Mouse (Mus musculus) small intestine, adult 2 months (tissue): ENCODE measurements around the gene Olfr577. TPM values are rescaled to one million over a fixed set of nuclear protein-coding genes. Genes with fewer than 3 reads are reported as not detected.

Experiments
- H3K27ac ChIP-seq: fragments of 200-500 bp; 2 replicates; pipeline ENCODE4 v1.5.1; 2012; ENCODE audit warnings: low read depth, low read length, control low read depth, inconsistent platforms; ENCODE audit not compliant: insufficient read depth
- H3K27me3 ChIP-seq: fragments of 200-500 bp; 2 replicates; pipeline ENCODE4 v1.6.1; 2012; ENCODE audit warnings: mild to moderate bottlenecking, moderate library complexity, low read length, inconsistent platforms; ENCODE audit not compliant: control insufficient read depth, insufficient read depth
- H3K36me3 ChIP-seq: fragments of 200-500 bp; 2 replicates; pipeline ENCODE4 v1.6.1; 2012; ENCODE audit warnings: mild to moderate bottlenecking, low read length, control low read depth, inconsistent platforms; ENCODE audit not compliant: control insufficient read depth, insufficient read depth
- H3K4me1 ChIP-seq: fragments of 200-500 bp; 2 replicates; pipeline ENCODE4 v1.6.1; 2012; ENCODE audit warnings: low read length, inconsistent platforms, mixed read lengths; ENCODE audit not compliant: control insufficient read depth, insufficient read depth, insufficient read length
- H3K4me3 ChIP-seq: fragments of 200-500 bp; 2 replicates; pipeline ENCODE4 v1.5.1; 2012; ENCODE audit warnings: low read depth, mild to moderate bottlenecking, control low read depth, inconsistent platforms, low read length, moderate library complexity
- CTCF ChIP-seq: fragments of 200-500 bp; IDR thresholded peaks from 2 replicates; pipeline ENCODE4 v1.5.1; 2012; ENCODE audit warnings: low read depth, mild to moderate bottlenecking, control low read depth, inconsistent platforms, low read length, moderate library complexity, mixed read lengths; ENCODE audit not compliant: insufficient replicate concordance, insufficient read length; ENCODE audit errors: extremely low read depth
- POLR2A ChIP-seq: fragments of 200-500 bp; IDR thresholded peaks from 2 replicates; pipeline ENCODE4 v1.6.1; 2012; ENCODE audit warnings: low read depth, mild to moderate bottlenecking, control low read depth, inconsistent platforms, low read length, moderate library complexity
- WGBS: fragments of 180-500 bp; shearing (Covaris S2); methylation state at CpG from one replicate; pipeline ENCODE4 v1.1.7; 2018; 5-methylcytosine and 5-hydroxymethylcytosine counted together
- polyA plus RNA-seq: library from polyadenylated mRNA; depleted of rRNA; stranded (reverse); fragments of >200 nt; gene quantifications from 2 replicates; pipeline ENCODE4 v1.2.3, GENCODE M21; 2012; rRNA removed

Olfr577 gene
- not detected in 2 replicates for polyA plus RNA-seq

DNA sequence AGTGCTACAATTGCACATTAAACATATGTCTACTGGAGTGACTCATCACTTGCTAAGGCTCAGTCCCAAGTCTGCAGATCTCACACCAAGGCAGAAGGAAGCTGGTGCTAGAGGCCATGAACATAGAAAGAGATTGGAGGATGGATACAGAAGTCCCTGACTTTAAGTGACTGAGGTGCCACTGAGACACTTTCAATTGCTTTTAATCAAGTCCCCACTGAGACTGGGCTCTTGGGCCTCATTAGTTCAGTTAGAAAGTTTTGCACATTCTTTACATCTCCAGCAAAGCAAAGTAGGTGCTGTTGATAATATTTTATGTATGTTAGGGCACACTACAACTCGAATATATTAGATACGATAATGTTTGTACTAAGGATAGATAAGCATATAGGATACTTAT is at the start of gene Olfr577:
Gene Olfr577, minus strand, starts transcription at position 101 of the 400 bp plus-strand sequence.
- Histone ChIP-seq H3K36me3 (no peaks in the 10 kb centered on the region), H3K4me1 (no peaks in the 10 kb centered on the region), H3K27ac (no peak within 1 kb of the TSS), H3K27me3 (no peaks in the 10 kb centered on the region), H3K4me3 (no peak within 1 kb of the TSS)
- WGBS = 78% methylated on average over 2 of the region's 2 CpGs
- TF ChIP-seq POLR2A (no peak), CTCF (no peak)

DNA sequence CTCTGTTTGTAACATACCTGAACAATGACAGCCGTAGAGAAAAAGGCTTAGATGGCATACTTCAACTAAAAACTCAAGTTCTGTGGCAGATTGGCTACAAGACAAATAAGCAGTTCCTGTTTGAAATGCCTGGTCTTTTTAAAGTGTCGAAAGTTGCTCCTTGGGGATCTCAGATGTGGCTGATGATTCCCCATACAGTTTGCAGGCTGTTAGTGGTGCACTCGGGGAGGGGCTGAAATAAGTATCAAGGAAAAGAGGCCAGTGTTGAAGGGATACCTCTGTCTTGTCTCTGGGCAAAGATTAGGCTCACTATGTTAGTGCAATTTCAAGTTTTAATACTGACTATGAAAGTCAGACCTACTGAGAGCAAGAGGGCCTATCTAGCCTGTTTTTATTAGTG is 13.5 kb upstream of the Olfr577 start, which contains the start of gene Olfr578:
Gene Olfr578, minus strand, starts transcription at position 101 of the 400 bp plus-strand sequence.
- WGBS = 58% methylated on average over 3 of the region's 3 CpGs
- Histone ChIP-seq H3K4me3 (no peak within 1 kb of the TSS), H3K27me3 (no peaks in the 10 kb centered on the region), H3K36me3 (no peaks in the 10 kb centered on the region), H3K4me1 (no peaks in the 10 kb centered on the region), H3K27ac (no peak within 1 kb of the TSS)
- TF ChIP-seq POLR2A = no peak
- no peak for TF ChIP-seq CTCF

DNA sequence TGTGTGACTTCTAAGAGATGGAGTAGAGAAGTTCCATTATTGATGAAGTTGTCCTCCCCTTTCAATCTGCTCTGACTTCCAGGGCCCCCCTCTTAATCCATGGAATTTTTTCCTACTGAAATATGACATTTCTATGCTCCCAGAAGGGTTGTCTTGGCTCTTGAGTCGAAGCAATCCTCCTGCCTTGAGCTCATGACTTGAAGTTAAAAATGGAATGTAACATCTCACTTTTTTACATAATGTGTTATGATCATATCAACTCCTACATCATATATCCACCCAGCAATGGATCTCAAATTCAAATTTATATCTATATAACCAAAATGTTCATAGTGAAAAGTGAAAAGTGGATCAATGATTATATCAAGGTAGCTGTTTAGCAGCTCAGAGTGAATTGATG is 1.3 kb downstream of the Olfr577 start:
- H3K27ac ChIP-seq = no peak overlapping the region
- no peak overlapping the region for H3K4me3 ChIP-seq
- no peaks in the 10 kb centered on the region for H3K36me3 ChIP-seq
- 20% methylated on average over 1 of the region's 1 CpGs for WGBS
- TF ChIP-seq CTCF = no peak
- no peak for TF ChIP-seq POLR2A
- no peaks in the 10 kb centered on the region for H3K27me3 ChIP-seq
- H3K4me1 ChIP-seq = no peaks in the 10 kb centered on the region

DNA sequence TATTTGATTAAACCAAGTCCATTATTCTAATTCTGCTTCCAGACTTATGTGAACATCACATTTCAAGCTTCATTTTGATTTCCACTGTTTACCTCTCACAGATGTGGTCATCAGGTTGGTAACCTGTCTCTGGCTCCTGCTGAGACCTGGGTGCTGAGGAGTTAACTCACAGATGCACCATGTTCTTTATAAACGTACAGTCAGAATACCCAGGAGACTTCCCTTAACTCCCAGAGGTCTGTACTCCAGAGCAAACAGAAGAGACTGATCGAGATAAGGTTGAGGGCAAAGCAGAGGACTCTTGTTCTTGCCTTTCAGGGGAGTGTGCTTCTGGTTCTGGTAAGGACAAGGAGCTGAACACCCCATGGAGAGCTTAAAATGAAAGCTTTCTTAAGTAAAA is 13.4 kb downstream of the Olfr577 start, which contains the start of gene Olfr576:
Gene Olfr576, plus strand, starts transcription at position 301 of the 400 bp plus-strand sequence.
- TF ChIP-seq CTCF = no peak
- no peak for TF ChIP-seq POLR2A
- Histone ChIP-seq H3K4me1 (no peaks in the 10 kb centered on the region), H3K27me3 (no peaks in the 10 kb centered on the region; the same call in 1 of the 2 replicates), H3K36me3 (no peaks in the 10 kb centered on the region), H3K27ac (no peak within 1 kb of the TSS), H3K4me3 (no peak within 1 kb of the TSS)
- WGBS = 8% methylated on average over 2 of the region's 2 CpGs

DNA sequence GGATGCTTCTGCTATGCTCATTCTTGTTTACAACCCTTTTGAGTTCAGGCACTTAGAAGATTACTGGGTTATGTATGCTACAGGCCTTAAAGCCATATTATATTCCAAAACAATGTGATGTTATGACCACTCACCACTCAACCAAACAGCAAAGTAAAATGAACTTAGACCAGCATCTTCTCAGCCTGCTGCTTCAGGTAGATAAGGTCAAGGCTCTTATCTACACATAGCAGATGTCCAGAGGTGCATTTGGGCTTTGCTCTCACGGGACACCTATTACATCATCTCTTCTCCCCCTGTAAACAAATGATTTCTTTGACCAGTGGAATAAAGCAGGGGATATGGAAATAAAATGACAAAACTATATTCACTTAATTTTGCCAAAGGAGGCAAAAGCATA is 17.1 kb downstream of the Olfr577 start, which contains the start of gene Olfr575:
Gene Olfr575, minus strand, starts transcription at position 183 of the 400 bp plus-strand sequence.
- 32% methylated on average over 1 of the region's 1 CpGs for WGBS
- Histone ChIP-seq H3K36me3 (no peaks in the 10 kb centered on the region), H3K27me3 (no peaks in the 10 kb centered on the region), H3K4me1 (no peaks in the 10 kb centered on the region), H3K4me3 (no peak within 1 kb of the TSS), H3K27ac (no peak within 1 kb of the TSS)
- no peak for TF ChIP-seq POLR2A
- TF ChIP-seq CTCF = no peak

DNA sequence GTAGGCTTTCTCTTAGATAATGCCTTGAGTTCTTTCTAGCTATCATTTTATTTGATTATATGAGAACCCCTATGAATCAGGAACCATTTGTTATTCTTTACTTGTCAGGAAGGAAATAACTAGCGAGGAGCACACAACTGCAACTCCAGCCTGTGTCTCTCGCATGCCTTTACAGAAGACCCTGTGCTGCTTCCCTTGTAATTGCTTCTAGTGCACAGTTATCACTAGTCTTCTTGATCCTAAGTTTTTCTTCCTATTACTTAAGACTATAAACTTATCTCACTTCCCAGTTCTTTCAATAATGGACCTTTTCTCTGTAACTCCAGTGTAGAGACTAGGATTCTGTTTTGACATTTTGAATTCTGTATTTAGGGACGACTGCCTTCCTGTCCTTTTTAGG is 17.6 kb downstream of the Olfr577 start:
- Histone ChIP-seq H3K36me3 (no peaks in the 10 kb centered on the region), H3K4me3 (no peak overlapping the region), H3K4me1 (no peaks in the 10 kb centered on the region), H3K27me3 (no peaks in the 10 kb centered on the region), H3K27ac (no peak overlapping the region)
- TF ChIP-seq POLR2A (no peak), CTCF (no peak)
- 68% methylated on average over 3 of the region's 3 CpGs for WGBS

DNA sequence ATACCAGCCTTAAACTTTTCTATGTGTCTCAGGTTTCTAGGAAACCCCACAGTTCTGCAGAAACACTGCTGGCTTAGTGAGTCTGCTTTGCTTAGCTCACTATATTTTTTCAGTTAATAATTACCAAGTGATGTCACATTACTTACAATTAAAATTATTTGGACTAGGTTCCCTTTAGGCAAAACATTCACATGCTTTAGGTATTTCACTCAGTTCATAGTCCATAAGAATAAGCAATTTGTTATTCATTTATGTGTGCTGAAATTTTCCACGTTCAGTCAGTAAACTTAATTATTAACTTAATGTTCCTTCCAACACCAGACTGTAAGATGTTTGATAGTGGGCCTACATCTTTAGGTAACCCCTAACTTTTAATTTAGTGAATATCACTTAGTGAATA is 25.0 kb downstream of the Olfr577 start:
- Histone ChIP-seq H3K4me1 (no peaks in the 10 kb centered on the region), H3K27me3 (no peaks in the 10 kb centered on the region), H3K27ac (no peak overlapping the region), H3K4me3 (no peak overlapping the region), H3K36me3 (no peaks in the 10 kb centered on the region)
- WGBS = 23% methylated on average over 1 of the region's 1 CpGs
- no peak for TF ChIP-seq POLR2A

DNA sequence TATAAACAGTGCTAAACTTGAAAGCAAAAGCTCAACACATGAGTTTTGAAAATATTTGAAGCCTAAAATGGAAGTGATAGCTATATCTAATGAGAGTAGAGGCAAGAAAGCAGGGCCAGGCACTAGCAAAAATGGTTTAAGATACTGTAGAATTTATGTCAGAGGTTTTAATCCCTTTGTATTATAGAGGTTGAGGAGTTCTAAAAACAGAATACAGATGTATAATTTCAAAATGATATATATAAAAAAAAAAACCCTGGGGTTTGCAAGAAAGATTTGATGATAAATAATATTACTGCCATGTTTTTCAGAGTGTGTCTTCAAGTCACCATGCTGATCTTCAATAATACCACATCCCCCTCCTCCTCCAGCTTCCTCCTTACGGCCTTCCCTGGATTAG is 27.6 kb downstream of the Olfr577 start, which contains the start of gene Olfr574:
Gene Olfr574, plus strand, starts transcription at position 301 of the 400 bp plus-strand sequence.
- no peaks in the 10 kb centered on the region for H3K4me1 ChIP-seq
- H3K36me3 ChIP-seq = no peaks in the 10 kb centered on the region
- 94% methylated on average over 1 of the region's 1 CpGs for WGBS
- TF ChIP-seq POLR2A (no peak), CTCF (no peak)
- no peak within 1 kb of the TSS for H3K4me3 ChIP-seq
- no peak within 1 kb of the TSS for H3K27ac ChIP-seq
- H3K27me3 ChIP-seq = no peaks in the 10 kb centered on the region
